Mouse (Mus musculus) lung, postnatal 0 days (tissue): Measurements from ENCODE around the gene Slc34a3. TPM values are rescaled to one million over a fixed set of nuclear protein-coding genes. Genes with fewer than 3 reads are reported as not detected.

Experiments
- ATAC-seq: fragments of 200-750 bp; cut with Nextera tagmentation; 2 replicates; pipeline ENCODE4 v1.8.0; 2017; ENCODE audit warnings: moderate library complexity
- DNase-seq: peaks from one replicate; pipeline ENCODE4 v3.0.0-alpha.2; 2016; ENCODE audit warnings: low spot score
- H3K27ac ChIP-seq: fragments of 300-500 bp; sonication (generic); 2 replicates; pipeline ENCODE4 v1.5.1; 2014; ENCODE audit warnings: antibody characterized with exemption, mild to moderate bottlenecking, low read length, mixed read lengths
- H3K27me3 ChIP-seq: fragments of 300-500 bp; sonication (generic); replicated peaks from 2 replicates; pipeline ENCODE4 v1.6.1; 2014; ENCODE audit warnings: low read length, mixed read lengths; ENCODE audit not compliant: insufficient read depth
- H3K36me3 ChIP-seq: fragments of 300-500 bp; sonication (generic); 2 replicates; pipeline ENCODE4 v1.6.1; 2014; ENCODE audit warnings: low read length, mixed read lengths; ENCODE audit not compliant: insufficient read depth
- H3K4me1 ChIP-seq: fragments of 300-500 bp; sonication (generic); 2 replicates; pipeline ENCODE4 v1.6.1; 2014; ENCODE audit warnings: antibody characterized with exemption, low read depth, low read length, mixed read lengths; ENCODE audit not compliant: insufficient read depth
- H3K4me2 ChIP-seq: fragments of 300-500 bp; sonication (generic); replicated peaks from 2 replicates; pipeline ENCODE4 v1.6.1; 2014; ENCODE audit warnings: low read depth, mild to moderate bottlenecking, low read length, moderate library complexity, mixed read lengths
- H3K4me3 ChIP-seq: fragments of 300-500 bp; sonication (generic); 2 replicates; pipeline ENCODE4 v1.5.1; 2014; ENCODE audit warnings: low read depth, low read length
- H3K9ac ChIP-seq: fragments of 300-500 bp; sonication (generic); replicated peaks from 2 replicates; pipeline ENCODE4 v1.6.1; 2014; ENCODE audit warnings: low read depth, mild to moderate bottlenecking
- H3K9me3 ChIP-seq: fragments of 300-500 bp; sonication (generic); 2 replicates; pipeline ENCODE4 v1.6.1; 2016; ENCODE audit warnings: low read length, mixed read lengths
- CTCF ChIP-seq: IDR thresholded peaks from 2 replicates; pipeline ENCODE4 v1.5.1; 2016; ENCODE audit warnings: antibody characterized with exemption, mild to moderate bottlenecking
- EP300 ChIP-seq: IDR thresholded peaks from 2 replicates; pipeline ENCODE4 v1.6.1; 2016; ENCODE audit warnings: antibody characterized with exemption, mild to moderate bottlenecking, control low read depth
- WGBS: fragments of 180-500 bp; shearing (Covaris S2); extraction: QIAGEN DNeasy Blood & Tissue Kit; methylation state at CpG from one replicate; pipeline ENCODE4 v1.1.7; 2014; 5-methylcytosine and 5-hydroxymethylcytosine counted together
- polyA plus RNA-seq: library from polyadenylated mRNA; unstranded; fragments of >200 nt; fragmentation: Nextera tagmentation; extraction: Ambion mirVana; gene quantifications from 2 replicates; pipeline ENCODE4 v1.2.1, GENCODE M21; 2015

The Slc34a3 gene
- polyA plus RNA-seq, 1 experiment from 2014 or later: not detected

DNA sequence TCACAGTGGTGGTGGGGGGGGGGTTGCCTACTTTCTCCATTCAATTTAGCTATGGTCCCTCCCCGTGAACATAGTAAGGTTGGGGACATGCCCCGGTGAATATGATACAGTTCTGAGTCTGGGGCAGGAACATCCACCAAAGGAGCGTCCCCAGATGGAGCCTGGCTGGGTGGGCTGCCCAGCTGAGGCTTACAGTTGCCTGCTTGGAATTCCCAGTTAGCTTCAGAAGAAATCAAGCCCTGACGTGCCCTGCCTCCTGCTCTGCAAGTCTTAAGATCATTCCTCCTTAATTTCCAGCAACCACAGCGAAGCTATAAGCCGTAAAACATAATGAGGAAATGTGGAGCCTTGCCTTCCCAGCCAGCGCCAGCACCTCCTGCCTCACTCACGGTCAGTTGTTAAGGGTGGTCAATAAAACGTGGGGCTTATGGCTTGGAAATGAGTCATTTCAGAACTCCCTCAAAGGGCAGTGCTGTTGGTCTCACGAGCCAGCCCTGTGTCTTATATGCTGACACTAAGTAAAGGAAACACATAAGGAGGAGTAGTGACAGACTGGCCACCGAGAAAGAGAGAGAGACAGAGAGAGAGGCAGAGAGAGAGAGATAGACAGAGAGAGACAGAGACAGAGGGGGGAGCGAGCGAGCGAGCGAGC is 54.5 kb downstream of the Slc34a3 start:
- no peaks in the 10 kb centered on the region for H3K9me3 ChIP-seq
- ATAC-seq: no peak
- no peak overlapping the region for H3K27ac ChIP-seq
- no peak for TF ChIP-seq EP300
- TF ChIP-seq CTCF: no peak
- DNase-seq: no peak
- peak overlapping the region; percentile 91 for H3K4me2 ChIP-seq
- H3K4me3 ChIP-seq: no peak overlapping the region
- peaks cover 26% of the 10 kb centered on the region; the same call in 1 of the 2 replicates for H3K4me1 ChIP-seq
- WGBS: 64% methylated on average over 15 of the region's 15 CpGs
- H3K9ac ChIP-seq: no peak overlapping the region
- no peaks in the 10 kb centered on the region for H3K36me3 ChIP-seq
- H3K27me3 ChIP-seq: 0 out of 2 replicates have a peak, but pooled peaks cover 11% of the 10 kb centered on the region

Other genes with a start within 250 kb of the Slc34a3 start
- gene Nsmf, start 180.0 kb downstream of the Slc34a3 start, polyA plus RNA-seq: 49.3 and 50.2 TPM in 2 replicates
- gene Entpd8, start 154.1 kb downstream of the Slc34a3 start, polyA plus RNA-seq: 3.0 and 3.4 TPM in 2 replicates
- 11.9 and 14.6 TPM in 2 replicates for gene Noxa1, start 139.2 kb downstream of the Slc34a3 start, polyA plus RNA-seq
- 14.1 and 16.0 TPM in 2 replicates for gene Nrarp, start 53.6 kb downstream of the Slc34a3 start, polyA plus RNA-seq
- 13.8 and 14.8 TPM in 2 replicates for gene Tor4a, start 37.5 kb downstream of the Slc34a3 start, polyA plus RNA-seq
- 74.0 and 80.1 TPM in 2 replicates for gene Nelfb, start 22.9 kb downstream of the Slc34a3 start, polyA plus RNA-seq
- gene Stpg3, start 19.7 kb downstream of the Slc34a3 start, polyA plus RNA-seq: 0.12 TPM in 1 of 2 replicates, not detected in the other
- gene Fam166a, start 15.6 kb downstream of the Slc34a3 start, polyA plus RNA-seq: 0.32 and 0.98 TPM in 2 replicates
- gene Tubb4b, start 9.7 kb downstream of the Slc34a3 start, polyA plus RNA-seq: 344 and 386 TPM in 2 replicates
- 0.10 TPM in 1 of 2 replicates, not detected in the other for gene Rnf224, start 2.4 kb upstream of the Slc34a3 start, polyA plus RNA-seq
- 3.4 TPM in 2 replicates for gene Rnf208, start 7.9 kb upstream of the Slc34a3 start, polyA plus RNA-seq
- 0.69 and 0.85 TPM in 2 replicates for gene Cysrt1, start 8.1 kb upstream of the Slc34a3 start, polyA plus RNA-seq
- 4.1 and 4.3 TPM in 2 replicates for gene AL732309.1, start 12.5 kb upstream of the Slc34a3 start, polyA plus RNA-seq
- 43.2 and 44.9 TPM in 2 replicates for gene Tmem203, start 21.1 kb upstream of the Slc34a3 start, polyA plus RNA-seq
- gene Tprn, start 28.3 kb upstream of the Slc34a3 start, polyA plus RNA-seq: 7.2 and 7.4 TPM in 2 replicates
- gene Ssna1, start 38.1 kb upstream of the Slc34a3 start, polyA plus RNA-seq: 146 and 173 TPM in 2 replicates
- 88.4 and 89.0 TPM in 2 replicates for gene Anapc2, start 38.1 kb upstream of the Slc34a3 start, polyA plus RNA-seq
- gene Tmem210, start 53.8 kb upstream of the Slc34a3 start, polyA plus RNA-seq: not detected in 2 replicates
- 42.2 and 46.5 TPM in 2 replicates for gene Lrrc26, start 55.6 kb upstream of the Slc34a3 start, polyA plus RNA-seq
- gene Grin1, start 84.8 kb upstream of the Slc34a3 start, polyA plus RNA-seq: 0.30 and 0.36 TPM in 2 replicates
- 36.8 and 40.9 TPM in 2 replicates for gene Man1b1, start 98.0 kb upstream of the Slc34a3 start, polyA plus RNA-seq
- 10.5 and 11.1 TPM in 2 replicates for gene Dpp7, start 122.0 kb upstream of the Slc34a3 start, polyA plus RNA-seq
- 74.4 and 75.5 TPM in 2 replicates for gene Uap1l1, start 131.3 kb upstream of the Slc34a3 start, polyA plus RNA-seq
- gene Sapcd2, start 138.0 kb upstream of the Slc34a3 start, polyA plus RNA-seq: 2.2 and 2.4 TPM in 2 replicates
- gene Entpd2, start 161.5 kb upstream of the Slc34a3 start, polyA plus RNA-seq: 2.6 and 2.8 TPM in 2 replicates
- gene Npdc1, start 165.0 kb upstream of the Slc34a3 start, polyA plus RNA-seq: 42.7 and 45.3 TPM in 2 replicates
- 0.32 and 0.45 TPM in 2 replicates for gene Fut7, start 188.9 kb upstream of the Slc34a3 start, polyA plus RNA-seq
- 2.7 and 4.0 TPM in 2 replicates for gene Abca2, start 194.3 kb upstream of the Slc34a3 start, polyA plus RNA-seq
- gene Clic3, start 222.5 kb upstream of the Slc34a3 start, polyA plus RNA-seq: 633 and 715 TPM in 2 replicates
- gene Paxx, start 226.7 kb upstream of the Slc34a3 start, polyA plus RNA-seq: 67.4 and 68.9 TPM in 2 replicates
- gene Ptgds, start 235.7 kb upstream of the Slc34a3 start, polyA plus RNA-seq: 5.8 and 6.1 TPM in 2 replicates